Mouse (Mus musculus): ENCODE results near the gene Agap2.

DNA sequence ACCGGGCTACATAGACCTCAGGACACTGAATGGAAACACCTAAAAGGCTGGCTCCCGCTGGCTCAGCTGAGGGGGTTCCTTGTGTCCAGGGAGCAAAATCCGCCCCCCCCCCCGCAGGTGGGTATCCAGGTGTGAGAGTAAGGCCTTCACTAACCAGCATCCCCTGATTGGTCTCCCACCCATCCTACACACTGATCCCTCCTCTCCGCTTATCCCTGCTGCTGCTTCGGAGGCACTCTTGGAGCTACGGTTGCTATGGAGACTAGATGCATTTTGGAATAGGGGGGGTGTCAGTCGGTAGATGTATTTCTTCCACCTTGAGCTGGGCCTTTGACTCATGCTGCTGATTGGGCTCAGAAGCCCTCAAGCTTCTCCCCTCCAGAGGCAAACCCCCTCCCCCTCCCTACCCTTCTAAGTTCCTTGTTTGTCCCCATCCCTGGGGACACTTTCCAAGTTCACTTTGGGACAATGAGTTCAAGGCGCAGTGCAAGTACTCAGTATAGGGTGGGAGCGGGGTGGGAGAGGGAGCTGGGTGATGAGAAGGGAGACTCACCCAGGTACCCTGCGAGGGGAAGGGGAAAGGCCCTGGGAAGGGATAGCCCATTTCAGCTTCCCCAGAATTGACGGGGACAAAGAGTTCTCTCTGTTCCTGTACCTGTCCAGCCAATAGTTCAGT lies 3.1 kb downstream of the Agap2 start:
- TF ChIP-seq CTCF (IDR thresholded peaks at IDR 0.05; ENCODE audit: borderline replicate concordance, insufficient read depth, low read length) (no peak), POLR2A (IDR thresholded peaks at IDR 0.05; ENCODE audit: low read depth, low read length) (no peak)

Measured in embryonic fibroblast, embryonic 13.5 days (primary cell).